Mouse (Mus musculus): ENCODE measurements around the gene Eif2s1. TPM values are rescaled to one million over a fixed set of nuclear protein-coding genes. Genes with fewer than 3 reads are reported as not detected.

Eif2s1 gene
- 136 and 152 TPM in 2 replicates for polyA plus RNA-seq (2015; fragmentation: Nextera tagmentation; extraction: Ambion mirVana)

DNA sequence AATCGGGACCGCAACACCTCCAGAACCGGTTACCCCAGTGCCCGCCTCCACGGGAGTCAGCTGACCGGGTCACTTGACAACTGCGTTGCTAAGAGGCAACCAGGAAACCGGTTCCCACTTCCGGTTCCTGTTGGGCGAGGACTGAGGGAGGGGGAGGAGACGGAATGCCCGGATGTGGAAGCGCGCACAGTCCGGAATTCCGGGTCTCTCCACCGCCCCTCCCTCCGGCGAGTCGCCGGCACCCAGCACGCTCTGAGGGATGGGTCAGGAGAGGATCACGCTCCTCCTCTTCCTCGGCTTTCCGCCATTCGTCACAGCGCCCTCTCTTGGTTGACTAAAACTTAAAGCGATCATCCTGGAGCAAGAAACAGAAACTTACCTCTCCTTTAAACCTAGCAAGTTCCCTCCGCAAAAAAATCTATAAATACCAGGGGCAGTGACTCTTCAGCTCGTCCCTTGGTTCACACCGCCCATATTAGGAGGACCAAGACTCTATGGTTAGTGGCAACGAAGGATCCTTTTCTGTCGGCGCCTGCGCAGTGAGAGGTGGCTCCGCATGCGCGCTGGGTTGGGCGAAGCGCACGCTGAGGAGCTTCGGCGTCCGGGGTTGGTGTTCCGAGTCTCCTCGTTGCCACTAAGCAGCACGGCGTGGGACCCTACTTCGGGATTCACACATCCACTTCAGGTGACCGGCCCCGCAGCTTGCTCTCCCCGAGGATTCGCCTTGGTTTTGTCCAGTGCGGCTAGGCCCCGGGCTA, at the start of gene Eif2s1, which contains the start of gene Atp6v1d:
Gene Eif2s1, plus strand, starts transcription at position 324 of the 758 bp plus-strand sequence.
Gene Atp6v1d, minus strand, starts transcription at position 143 of the 758 bp plus-strand sequence.

DNA sequence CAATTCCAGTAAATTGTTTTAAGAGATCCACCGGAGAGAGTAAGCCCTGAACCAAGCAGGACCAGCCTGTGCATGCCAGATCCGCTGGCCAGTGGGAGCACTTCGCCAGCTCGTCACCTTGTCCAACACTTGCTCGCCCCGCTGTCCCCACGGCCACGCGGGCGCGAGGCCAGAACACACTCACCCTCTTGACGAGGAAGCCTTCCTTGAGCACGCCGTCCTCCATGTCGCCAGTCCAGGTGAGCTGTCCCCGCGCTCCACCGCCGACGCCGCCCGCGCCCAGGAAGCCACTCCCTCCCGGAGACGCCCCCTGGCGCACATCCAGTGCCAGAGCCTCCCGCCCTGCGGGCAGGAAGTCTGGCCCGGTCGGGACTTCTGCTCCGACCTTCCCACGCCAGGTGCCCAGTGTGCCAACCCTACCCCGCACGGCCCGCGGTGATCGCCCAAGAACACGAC, 45.1 kb downstream of the Eif2s1 start, which contains the start of gene Plek2:
Gene Plek2, minus strand, starts transcription at position 258 of the 456 bp plus-strand sequence.

Other genes with a start within 250 kb of the Eif2s1 start
- not detected in 2 replicates for gene Fam71d, start 170.3 kb upstream of the Eif2s1 start, polyA plus RNA-seq (2015; fragmentation: Nextera tagmentation; extraction: Ambion mirVana)
- 8.5 and 9.3 TPM in 2 replicates for gene Mpp5, start 112.9 kb upstream of the Eif2s1 start, polyA plus RNA-seq (2015; fragmentation: Nextera tagmentation; extraction: Ambion mirVana)
- 45.9 and 48.7 TPM in 2 replicates for gene Atp6v1d, start 181 bp upstream of the Eif2s1 start, polyA plus RNA-seq (2015; fragmentation: Nextera tagmentation; extraction: Ambion mirVana)
- 17.9 and 37.0 TPM in 2 replicates for gene Plek2, start 45.1 kb downstream of the Eif2s1 start, polyA plus RNA-seq (2015; fragmentation: Nextera tagmentation; extraction: Ambion mirVana)
- gene Tmem229b, start 145.8 kb downstream of the Eif2s1 start, polyA plus RNA-seq (2015; fragmentation: Nextera tagmentation; extraction: Ambion mirVana): 6.0 and 8.1 TPM in 2 replicates
- gene Plekhh1, start 167.3 kb downstream of the Eif2s1 start, polyA plus RNA-seq (2015; fragmentation: Nextera tagmentation; extraction: Ambion mirVana): 0.16 and 0.43 TPM in 2 replicates
- 7.8 and 10.9 TPM in 2 replicates for gene Pigh, start 227.8 kb downstream of the Eif2s1 start, polyA plus RNA-seq (2015; fragmentation: Nextera tagmentation; extraction: Ambion mirVana)

Data from spleen, postnatal 0 days (tissue).